Mouse (Mus musculus) midbrain, embryonic 11.5 days (tissue): ENCODE results near the gene Ppil6. TPM values are rescaled to one million over a fixed set of nuclear protein-coding genes. Genes with fewer than 3 reads are reported as not detected.

Source experiments
- polyA plus RNA-seq: library from polyadenylated mRNA; unstranded; fragments of >200 nt; fragmentation: Nextera tagmentation; extraction: Ambion mirVana; gene quantifications from 2 replicates; pipeline ENCODE4 v1.2.1, GENCODE M21; 2014

Ppil6 gene
- polyA plus RNA-seq, 1 experiment from 2014 or later = 0.85 TPM

Other genes with a start within 250 kb of the Ppil6 start
- 22.4 and 25.2 TPM in 2 replicates for gene Fig4, start 187.2 kb upstream of the Ppil6 start, polyA plus RNA-seq
- not detected in 2 replicates for gene Ak9, start 186.5 kb upstream of the Ppil6 start, polyA plus RNA-seq
- gene Zbtb24, start 40.1 kb upstream of the Ppil6 start, polyA plus RNA-seq = 19.1 TPM in 2 replicates
- 34.0 and 36.6 TPM in 2 replicates for gene Mical1, start 14.1 kb upstream of the Ppil6 start, polyA plus RNA-seq
- gene Smpd2, start 70 bp upstream of the Ppil6 start, polyA plus RNA-seq = 50.7 and 60.0 TPM in 2 replicates
- gene Cd164, start 29.0 kb downstream of the Ppil6 start, polyA plus RNA-seq = 112 and 126 TPM in 2 replicates
- 0.33 and 0.46 TPM in 2 replicates for gene Ccdc162, start 226.2 kb downstream of the Ppil6 start, polyA plus RNA-seq